Mouse (Mus musculus) myocyte (in vitro differentiated cells): Measurements from ENCODE around the gene Il22ra1.

ENCODE experiments used
- MAX ChIP-seq: IDR thresholded peaks from one replicate; pipeline ENCODE4 v1.6.1; 2011; ENCODE audit warnings: low read depth, mild to moderate bottlenecking, control low read depth
- POLR2A ChIP-seq: IDR thresholded peaks from one replicate; pipeline ENCODE4 v1.6.1; 2011; ENCODE audit warnings: low read depth, mild to moderate bottlenecking, control low read depth, moderate library complexity; ENCODE audit not compliant: insufficient read length
- TCF12 ChIP-seq: IDR thresholded peaks from one replicate; pipeline ENCODE4 v1.6.1; 2011; ENCODE audit warnings: mild to moderate bottlenecking, control low read depth; ENCODE audit not compliant: poor library complexity, insufficient read depth, severe bottlenecking
- TCF3 ChIP-seq: IDR thresholded peaks from one replicate; pipeline ENCODE4 v1.6.1; 2011; ENCODE audit warnings: low read depth, control low read depth; ENCODE audit not compliant: insufficient read length
- USF1 ChIP-seq: IDR thresholded peaks from one replicate; pipeline ENCODE4 v1.6.1; 2011; ENCODE audit warnings: low read depth, mild to moderate bottlenecking, control low read depth, moderate library complexity

- TF ChIP-seq TCF3 (no peak), TCF12 (no peak), MAX (no peak), USF1 (no peak), POLR2A (no peak)
Measured at GRCm38 (mm10) chr4:135703497-135703896, 24.5 kb upstream of the Il22ra1 start.
